Mouse (Mus musculus): ENCODE measurements around the gene Sox13.

DNA sequence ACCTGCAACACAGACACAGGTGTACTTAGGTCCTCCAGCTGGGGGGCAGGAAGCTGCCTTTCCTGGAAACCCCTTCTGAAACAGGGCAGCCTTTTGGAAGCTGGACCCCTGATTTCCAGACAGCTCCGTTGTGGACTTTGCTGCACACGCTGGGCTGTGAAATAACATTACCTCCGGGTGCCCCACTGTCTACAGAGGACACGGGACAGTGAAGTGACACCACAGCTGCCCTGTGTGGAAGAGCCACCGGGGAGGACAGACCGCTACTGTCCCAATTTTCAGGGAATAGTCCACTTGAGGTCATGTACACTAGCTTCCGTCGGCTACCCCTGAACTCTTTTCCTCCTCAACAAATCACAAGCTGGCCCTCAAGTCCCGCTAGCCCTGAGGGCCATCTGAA is 15.9 kb downstream of the Sox13 start:
- TF ChIP-seq CTCF (IDR thresholded peaks at IDR 0.05; ENCODE audit: low read depth, low read length) (no peak), TAL1 (conservative IDR thresholded peaks at IDR 0.05; ENCODE audit: low read depth, low read length) (no peak)

All from G1E (cell line).